Mouse (Mus musculus): ENCODE data around the gene Dock10. TPM values are rescaled to one million over a fixed set of nuclear protein-coding genes. Genes with fewer than 3 reads are reported as not detected.

Dock10 gene
- total RNA-seq, 2 experiments from 2014 or later, result 22.5 to 28.2 TPM

GRCm38 (mm10) chr1:80652083-80652482 is 106.2 kb downstream of the Dock10 start:
- H3K4me3 ChIP-seq, result no peak overlapping the region
- DNase-seq (ENCODE audit: extremely low spot score in 1 of 2, low spot score in 2 of 2), result no peak
- H3K27ac ChIP-seq, result no peak overlapping the region
- intact Hi-C loops (cut with DNase I), result no loop called here
- no peak for TF ChIP-seq CTCF (IDR thresholded peaks at IDR 0.05)

DNA sequence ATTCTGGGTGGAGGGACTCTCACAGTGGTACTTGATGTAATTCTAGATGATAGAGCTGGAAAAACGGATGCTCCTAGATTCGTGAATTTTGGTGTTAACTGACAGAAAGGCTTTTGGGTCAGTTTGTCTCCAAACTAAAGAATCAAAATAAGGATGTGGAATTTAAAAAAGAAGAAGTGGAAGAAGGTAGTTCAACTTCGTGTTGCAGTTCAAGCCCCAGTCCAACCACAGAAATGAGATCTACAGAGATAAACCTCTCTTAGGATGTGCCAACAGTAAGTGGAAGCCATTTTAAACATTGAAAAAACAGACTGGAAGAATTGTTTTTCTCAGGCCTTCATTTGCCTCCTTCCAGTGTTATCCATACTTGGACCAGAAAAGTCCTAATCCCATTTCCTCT is 111.7 kb downstream of the Dock10 start:
- no peak for DNase-seq (ENCODE audit: extremely low spot score in 1 of 2, low spot score in 2 of 2)
- intact Hi-C loops (cut with DNase I), result no loop called here
- Histone ChIP-seq H3K4me3 (no peak overlapping the region), H3K27ac (no peak overlapping the region)
- no peak for TF ChIP-seq CTCF (IDR thresholded peaks at IDR 0.05)

GRCm38 (mm10) chr1:80643866-80644451 is 114.4 kb downstream of the Dock10 start:
- TF ChIP-seq CTCF (IDR thresholded peaks at IDR 0.05), result no peak
- no peak for DNase-seq (ENCODE audit: extremely low spot score in 1 of 2, low spot score in 2 of 2)
- Histone ChIP-seq H3K4me3 (no peak overlapping the region), H3K27ac (no peak overlapping the region)
- intact Hi-C loops (cut with DNase I), result no loop called here

- DNase-seq (ENCODE audit: extremely low spot score in 1 of 2, low spot score in 2 of 2), result no peak
- intact Hi-C loops (cut with DNase I), result no loop called here
- Histone ChIP-seq H3K27ac (no peak overlapping the region), H3K4me3 (no peak overlapping the region)
- TF ChIP-seq CTCF (IDR thresholded peaks at IDR 0.05), result no peak
Observed at GRCm38 (mm10) chr1:80641832-80642231, 116.5 kb downstream of the Dock10 start.

DNA sequence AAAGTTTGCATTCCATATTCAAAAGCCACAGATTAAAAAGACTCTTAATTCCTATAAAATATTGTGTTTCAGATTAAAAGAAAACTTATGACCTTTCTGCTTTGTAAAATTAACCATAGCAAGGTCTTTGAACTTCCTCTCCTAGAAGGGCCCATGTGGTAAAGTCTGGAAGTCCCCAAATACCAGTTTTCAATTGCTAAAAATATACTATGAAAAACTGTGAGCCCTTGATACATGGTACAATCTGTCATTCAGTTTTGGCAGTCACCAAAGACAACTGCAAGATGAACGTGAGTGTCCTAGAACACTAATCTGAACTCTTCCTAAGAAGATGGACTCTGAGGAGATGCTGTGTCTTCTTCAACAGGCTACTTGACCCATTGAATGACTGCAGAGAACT is 117.0 kb downstream of the Dock10 start:
- no peak overlapping the region for H3K27ac ChIP-seq
- no peak for TF ChIP-seq CTCF (IDR thresholded peaks at IDR 0.05)
- intact Hi-C loops (cut with DNase I), result no loop called here
- no peak overlapping the region for H3K4me3 ChIP-seq
- no peak for DNase-seq (ENCODE audit: extremely low spot score in 1 of 2, low spot score in 2 of 2)

DNA sequence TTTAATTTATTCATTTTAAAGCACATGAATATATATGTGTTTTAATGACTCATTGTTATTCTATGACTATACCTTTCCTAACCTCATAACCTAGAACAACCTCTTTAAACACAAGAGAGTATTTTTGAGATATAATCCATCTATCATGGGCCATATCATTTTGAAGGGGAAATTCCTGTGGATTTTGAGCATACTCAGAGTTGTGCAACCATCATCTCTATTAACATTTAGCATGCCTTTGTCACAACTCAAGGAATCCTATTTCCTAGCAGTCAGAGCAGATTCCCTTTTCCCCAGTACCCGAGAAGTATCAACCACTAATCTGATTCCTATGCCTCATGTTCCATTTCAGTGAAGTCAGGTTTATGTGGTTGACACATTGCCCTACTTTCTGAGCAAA is 118.8 kb downstream of the Dock10 start:
- no peak for DNase-seq (ENCODE audit: extremely low spot score in 1 of 2, low spot score in 2 of 2)
- intact Hi-C loops (cut with DNase I), result no loop called here

DNA sequence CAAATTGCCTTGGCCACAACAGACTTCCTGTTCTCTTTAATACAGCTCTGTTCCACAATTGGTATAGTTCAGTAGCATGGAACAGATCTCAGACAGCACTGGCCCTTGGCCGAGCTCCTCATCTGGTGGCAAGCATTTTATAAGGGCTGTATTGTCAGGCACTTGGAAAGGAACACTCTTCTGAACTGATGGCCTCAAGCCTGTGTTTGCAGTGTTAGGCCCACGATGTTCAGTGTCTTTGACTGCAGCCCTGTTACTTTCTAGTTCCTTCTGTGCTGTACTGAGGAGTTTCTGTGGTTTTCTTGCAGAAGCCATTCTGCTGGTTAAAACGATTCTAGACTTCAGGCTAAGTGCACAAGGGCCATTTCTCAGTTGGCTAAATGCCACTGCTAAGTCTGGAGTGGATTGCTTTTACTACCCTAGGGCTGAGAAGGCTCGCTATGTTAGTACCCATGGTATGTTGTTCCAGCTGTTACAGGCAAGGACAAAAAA is 121.1 kb downstream of the Dock10 start:
- intact Hi-C loops (cut with DNase I), result no loop called here
- peak in 1 of 2 experiments; percentile 15 for DNase-seq (ENCODE audit: extremely low spot score in 1 of 2, low spot score in 2 of 2)
- H3K4me3 ChIP-seq, result no peak overlapping the region
- TF ChIP-seq CTCF (IDR thresholded peaks at IDR 0.05), result no peak
- H3K27ac ChIP-seq, result no peak overlapping the region

More for the DNA sequence above, 118.8 kb downstream of the Dock10 start:
- no peak for TF ChIP-seq CTCF (IDR thresholded peaks at IDR 0.05)
- Histone ChIP-seq H3K27ac (no peak overlapping the region), H3K4me3 (no peak overlapping the region)

GRCm38 (mm10) chr1:80635825-80636224 is 122.5 kb downstream of the Dock10 start:
- no peak for DNase-seq (ENCODE audit: extremely low spot score in 1 of 2, low spot score in 2 of 2)
- Histone ChIP-seq H3K4me3 (no peak overlapping the region), H3K27ac (no peak overlapping the region)
- intact Hi-C loops (cut with DNase I), result no loop called here
- TF ChIP-seq CTCF (IDR thresholded peaks at IDR 0.05), result no peak

- DNase-seq (ENCODE audit: extremely low spot score in 1 of 2, low spot score in 2 of 2), result no peak
- Histone ChIP-seq H3K27ac (no peak overlapping the region), H3K4me3 (no peak overlapping the region)
- intact Hi-C loops (cut with DNase I), result no loop called here
- TF ChIP-seq CTCF (IDR thresholded peaks at IDR 0.05), result no peak
Observed at GRCm38 (mm10) chr1:80633536-80633935, 124.8 kb downstream of the Dock10 start.

DNA sequence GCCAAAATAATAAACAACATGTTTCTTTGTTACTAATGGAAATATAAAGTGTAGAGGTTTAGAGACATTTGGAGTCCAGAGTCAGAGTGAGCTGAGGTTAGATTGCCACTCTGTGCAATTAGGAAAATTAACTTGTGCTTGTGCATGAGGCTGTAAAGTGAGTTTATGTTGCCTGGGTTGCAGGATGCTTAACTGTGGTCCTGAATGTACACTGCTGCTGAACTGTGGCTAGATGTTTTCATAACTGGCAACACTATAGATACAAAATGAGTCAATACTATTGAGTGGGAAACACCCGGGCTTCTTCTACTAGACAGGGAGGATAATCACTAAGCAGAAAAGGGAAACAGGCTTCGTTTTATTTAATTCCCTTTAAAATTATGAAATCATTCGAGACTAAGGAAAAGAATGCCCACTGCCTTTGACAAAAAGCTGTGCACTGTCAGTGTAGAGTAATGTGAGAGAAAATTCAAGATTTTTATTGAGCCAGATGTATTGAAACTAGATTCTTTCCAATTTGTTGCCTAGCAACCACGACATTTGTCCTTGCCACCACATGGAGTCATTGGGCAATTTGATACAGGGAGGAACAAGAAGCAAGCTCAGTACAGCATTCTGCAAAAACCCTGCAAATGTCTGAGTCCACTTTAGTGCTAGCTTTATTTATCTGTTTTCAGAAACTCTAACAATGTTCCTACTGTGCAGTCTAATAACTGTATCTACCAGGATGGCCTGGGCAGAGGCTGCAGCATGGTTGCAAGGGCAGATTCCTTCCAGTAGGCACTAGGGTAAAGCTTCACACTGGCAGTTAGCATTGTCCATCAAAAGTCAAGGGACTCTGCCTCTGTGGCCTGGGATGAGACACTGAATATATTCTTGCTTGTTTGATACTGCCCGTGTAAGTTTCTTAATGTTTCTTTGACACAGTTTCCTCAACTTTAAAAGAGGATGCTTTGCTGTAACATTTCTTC is 127.9 kb downstream of the Dock10 start:
- intact Hi-C loops (cut with DNase I), result no loop called here
- H3K27ac ChIP-seq, result no peak overlapping the region
- DNase-seq (ENCODE audit: extremely low spot score in 1 of 2, low spot score in 2 of 2), result no peak
- no peak for TF ChIP-seq CTCF (IDR thresholded peaks at IDR 0.05)
- no peak overlapping the region for H3K4me3 ChIP-seq

- DNase-seq (ENCODE audit: extremely low spot score in 1 of 2, low spot score in 2 of 2), result no peak
- intact Hi-C loops (cut with DNase I), result no loop called here
- no peak for TF ChIP-seq CTCF (IDR thresholded peaks at IDR 0.05)
- Histone ChIP-seq H3K4me3 (no peak overlapping the region), H3K27ac (no peak overlapping the region)
Observed at GRCm38 (mm10) chr1:80628054-80628453, 130.3 kb downstream of the Dock10 start.

GRCm38 (mm10) chr1:80626800-80627199 is 131.5 kb downstream of the Dock10 start:
- H3K27ac ChIP-seq, result no peak overlapping the region
- no peak overlapping the region for H3K4me3 ChIP-seq
- no peak for DNase-seq (ENCODE audit: extremely low spot score in 1 of 2, low spot score in 2 of 2)
- TF ChIP-seq CTCF (IDR thresholded peaks at IDR 0.05), result no peak
- intact Hi-C loops (cut with DNase I), result no loop called here
